ENCODE assay signal across 20 mouse cellular contexts in genomic region chr1:52336696-52337095, GRCm38 (mm10).
DNase-seq lines count a peak whose midpoint lies in the region; ATAC-seq and TF ChIP-seq lines count a peak whose summit lies in the region.
"Had no signal": no experiment of that assay in that cellular context is flagged by ENCODE, and none has a peak within 500 bp of the region (broad histone marks: within the 10 kb centered on the region; RNA-seq: fewer than 3 reads in every experiment).

No protein-coding gene starts in this region.

- no peak overlapping the region for H3K4me2 ChIP-seq in kidney, embryonic 16.5 days (replicated peaks; ENCODE audit: low read depth, low read length)
- H3K4me2 ChIP-seq: embryonic facial prominence, embryonic 13.5 days; forebrain, embryonic 13.5 days; heart, embryonic 13.5 days; hindbrain, embryonic 15.5 days had no signal

- H3K9ac ChIP-seq in kidney, embryonic 16.5 days (replicated peaks; ENCODE audit: low read length), result no peak overlapping the region
- H3K9ac ChIP-seq: embryonic facial prominence, embryonic 13.5 days; forebrain, embryonic 13.5 days; forebrain, postnatal 0 days; heart, embryonic 13.5 days; hindbrain, embryonic 15.5 days had no signal

- 74% methylated on average over 3 of the region's 3 CpGs for WGBS in kidney, adult 2 months
- 95% methylated on average over 3 of the region's 3 CpGs for WGBS in kidney, embryonic 16.5 days

- H3K27ac ChIP-seq in kidney, adult 2 months (ENCODE audit: insufficient read depth, low read depth, low read length), result no peak overlapping the region
- H3K27ac ChIP-seq in kidney, embryonic 16.5 days (ENCODE audit: low read length), result no peak overlapping the region
- H3K27ac ChIP-seq: embryonic facial prominence, embryonic 13.5 days; forebrain, embryonic 13.5 days; heart, embryonic 13.5 days; hindbrain, embryonic 15.5 days had no signal

- no peaks in the 10 kb centered on the region for H3K9me3 ChIP-seq in kidney, embryonic 16.5 days (ENCODE audit: low read length)
- H3K9me3 ChIP-seq: embryonic facial prominence, embryonic 13.5 days; forebrain, embryonic 13.5 days; heart, embryonic 13.5 days; hindbrain, embryonic 15.5 days had no signal

- peaks cover 9% of the 10 kb centered on the region; the same call in 1 of the 2 replicates for H3K4me1 ChIP-seq in kidney, adult 2 months (ENCODE audit: control insufficient read depth, insufficient read depth, low read length)
- no peaks in the 10 kb centered on the region for H3K4me1 ChIP-seq in kidney, embryonic 16.5 days (ENCODE audit: insufficient read depth, low read length)
- H3K4me1 ChIP-seq: embryonic facial prominence, embryonic 13.5 days; hindbrain, embryonic 15.5 days had no signal

- H3K4me3 ChIP-seq in kidney, adult 2 months (ENCODE audit: insufficient read depth, low read depth, low read length), result no peak overlapping the region
- no peak overlapping the region for H3K4me3 ChIP-seq in kidney, embryonic 16.5 days (ENCODE audit: low read length)
- H3K4me3 ChIP-seq: embryonic facial prominence, embryonic 13.5 days; forebrain, embryonic 13.5 days; heart, embryonic 13.5 days; hindbrain, embryonic 15.5 days had no signal

- no peak for TF ChIP-seq CTCF in kidney, adult 2 months (conservative IDR thresholded peaks at IDR 0.05; ENCODE audit: insufficient read depth, insufficient read length, low read depth, low read length)

- H3K27me3 ChIP-seq in kidney, adult 2 months (replicated peaks; ENCODE audit: control insufficient read depth, insufficient read depth, low read length), result no peaks in the 10 kb centered on the region
- no peaks in the 10 kb centered on the region for H3K27me3 ChIP-seq in kidney, embryonic 16.5 days (ENCODE audit: insufficient read depth, low read length)
- H3K27me3 ChIP-seq: CH12.LX; embryonic facial prominence, embryonic 13.5 days; forebrain, embryonic 13.5 days; heart, embryonic 13.5 days; hindbrain, embryonic 15.5 days had no signal

- 0 out of 2 replicates have a peak, but pooled peaks have one; percentile 20 for ATAC-seq in cerebellum, adult (ENCODE audit: insufficient number of reproducible peaks, low FRiP score, low TSS enrichment)
- ATAC-seq in kidney, embryonic 16.5 days (ENCODE audit: low FRiP score, low TSS enrichment), result no peak
- ATAC-seq: forebrain, embryonic 13.5 days; forebrain, postnatal 0 days; intestine, embryonic 16.5 days had no signal

- no peak for TF ChIP-seq POLR2A in kidney, adult 2 months (IDR thresholded peaks at IDR 0.05; ENCODE audit: low read depth, low read length)

- no peak for DNase-seq in cerebellum, adult 18-20 months
- DNase-seq in kidney, adult 2 months, result peak; percentile 9
- DNase-seq in adrenal gland, postnatal 14 days, result peak; percentile 38
- no peak for DNase-seq in layer of hippocampus, adult 11-12 months (ENCODE audit: low spot score)
- no peak for DNase-seq in spleen, postnatal 10 days (ENCODE audit: low spot score in 2 of 2)
- DNase-seq: cerebellum, adult 2 months; cerebellum, postnatal 25 days; forebrain, postnatal 0 days; gastrocnemius, postnatal 36 days; heart, adult 11 months; heart, postnatal 36 days; kidney, adult 8-10 months had no signal

- no peaks in the 10 kb centered on the region for H3K36me3 ChIP-seq in kidney, adult 2 months (ENCODE audit: control insufficient read depth, insufficient read depth, low read length)
- H3K36me3 ChIP-seq in kidney, embryonic 16.5 days (ENCODE audit: insufficient read depth, low read length), result no peaks in the 10 kb centered on the region
- H3K36me3 ChIP-seq: embryonic facial prominence, embryonic 13.5 days; heart, embryonic 13.5 days; hindbrain, embryonic 15.5 days had no signal

Comparison
In these comparisons a context has a peak if more than half of its experiments do, and no peak if none do; other contexts are left out.
1. DNase-seq: peak in kidney, adult 2 months (single experiment) and adrenal gland, postnatal 14 days (single experiment); none in cerebellum, adult 18-20 months (0 of 2), layer of hippocampus, adult 11-12 months (single experiment) and spleen, postnatal 10 days (0 of 2).